Mouse (Mus musculus) heart, postnatal 10 days (tissue): ENCODE data around the gene Wipf1. TPM values are rescaled to one million over a fixed set of nuclear protein-coding genes. Genes with fewer than 3 reads are reported as not detected.
"Not testable (repeated sequence)": the region's sequence is repeated elsewhere in the genome, so short reads cannot be mapped to it uniquely, and the experiment has no call there.

ENCODE experiments used
- DNase-seq, 2 experiments: peaks; one replicate each; pipeline ENCODE4 v3.0.0; 2021
- intact Hi-C: fragments of 180-260 bp; cut with DNase I; formaldehyde crosslinking; loops from one replicate; pipeline ENCODE4 v1.15.1; 2025
- total RNA-seq, 2 experiments: library from RNA; stranded (reverse); gene quantifications; 2 replicates each; pipeline ENCODE4 v1.2.3; 2021

The Wipf1 gene
- total RNA-seq, 2 experiments from 2014 or later: 22.0 to 23.1 TPM

- intact Hi-C loops: no loop called here
- no peak for DNase-seq
Observed at GRCm38 (mm10) chr2:73510025-73510288, 19.6 kb downstream of the Wipf1 start.

- DNase-seq: peak; percentile 64 to 71
- intact Hi-C loops: no loop called here
Observed at GRCm38 (mm10) chr2:73509248-73510024, 20.1 kb downstream of the Wipf1 start.

GRCm38 (mm10) chr2:73507886-73508285 lies 21.6 kb downstream of the Wipf1 start:
- DNase-seq: no peak
- intact Hi-C loops: no loop called here

GRCm38 (mm10) chr2:73506337-73506736 lies 23.2 kb downstream of the Wipf1 start:
- intact Hi-C loops, DNase-seq: not testable (repeated sequence)

- DNase-seq: peak in 1 of 2 experiments; percentile 52
- intact Hi-C loops: no loop called here
Observed at GRCm38 (mm10) chr2:73502863-73503429, 26.6 kb downstream of the Wipf1 start.

GRCm38 (mm10) chr2:73500864-73501263 lies 28.7 kb downstream of the Wipf1 start:
- intact Hi-C loops: no loop called here
- no peak for DNase-seq

GRCm38 (mm10) chr2:73498322-73498721 lies 31.2 kb downstream of the Wipf1 start:
- DNase-seq: no peak
- intact Hi-C loops: no loop called here

GRCm38 (mm10) chr2:73497572-73497971 lies 32.0 kb downstream of the Wipf1 start:
- intact Hi-C loops: loop anchor here (2.0 kb wide), 1 partner anchor 29 kb away; no protein-coding TSS in a partner anchor
- no peak for DNase-seq

GRCm38 (mm10) chr2:73496944-73497343 lies 32.6 kb downstream of the Wipf1 start:
- no peak for DNase-seq
- intact Hi-C loops: loop anchor here (2.0 kb wide), 1 partner anchor 30 kb away; no protein-coding TSS in a partner anchor

- intact Hi-C loops: loop anchor here (2.0 kb wide), 1 partner anchor 30 kb away; no protein-coding TSS in a partner anchor
- no peak for DNase-seq
Observed at GRCm38 (mm10) chr2:73496329-73496685, 33.2 kb downstream of the Wipf1 start.

- peak; percentile 64 to 68 for DNase-seq
- intact Hi-C loops: loop anchor here (2.0 kb wide), 1 partner anchor 31 kb away; no protein-coding TSS in a partner anchor
Observed at GRCm38 (mm10) chr2:73495617-73496328, 33.8 kb downstream of the Wipf1 start.

- intact Hi-C loops: no loop called here
- DNase-seq: no peak
Observed at GRCm38 (mm10) chr2:73493517-73493916, 36.0 kb downstream of the Wipf1 start.

GRCm38 (mm10) chr2:73491442-73492241 lies 37.9 kb downstream of the Wipf1 start:
- DNase-seq: peak; percentile 58 to 78
- intact Hi-C loops: no loop called here

GRCm38 (mm10) chr2:73490466-73490865 lies 39.1 kb downstream of the Wipf1 start:
- intact Hi-C loops: no loop called here
- DNase-seq: no peak

GRCm38 (mm10) chr2:73486120-73486601 lies 43.4 kb downstream of the Wipf1 start:
- DNase-seq: peak in 1 of 2 experiments; percentile 32
- intact Hi-C loops: loop anchor here (5.0 kb wide), 1 partner anchor 39 kb away; no protein-coding TSS in a partner anchor

- peak in 1 of 2 experiments; percentile 35 for DNase-seq
- intact Hi-C loops: loop anchor here (5.0 kb wide), 1 partner anchor 38 kb away; no protein-coding TSS in a partner anchor
Observed at GRCm38 (mm10) chr2:73485236-73486119, 44.1 kb downstream of the Wipf1 start.

- intact Hi-C loops: loop anchor here (5.0 kb wide), 1 partner anchor 37 kb away; no protein-coding TSS in a partner anchor
- peak in 1 of 2 experiments; percentile 29 for DNase-seq
Observed at GRCm38 (mm10) chr2:73484561-73485235, 44.8 kb downstream of the Wipf1 start.

- DNase-seq: no peak
- intact Hi-C loops: no loop called here
Observed at GRCm38 (mm10) chr2:73478805-73479204, 50.7 kb downstream of the Wipf1 start.

GRCm38 (mm10) chr2:73477501-73477900 lies 52.0 kb downstream of the Wipf1 start:
- intact Hi-C loops: no loop called here
- no peak for DNase-seq
